Mouse (Mus musculus) pancreas, adult 10 weeks (tissue): Measurements from ENCODE around the gene Tmprss11c. TPM values are rescaled to one million over a fixed set of nuclear protein-coding genes. Genes with fewer than 3 reads are reported as not detected.

Experiments used
- polyA plus RNA-seq: library from polyadenylated mRNA; stranded (reverse); fragments of 350-450 nt; fragmentation: Illumina TruSeq; extraction: RNeasy Lipid Tissue Mini Kit (QIAGEN cat#74804); gene quantifications from one replicate; pipeline ENCODE4 v1.2.3, GENCODE M21; 2015; ENCODE audit warnings: low read depth, low replicate concordance; ENCODE audit not compliant: insufficient read depth

The Tmprss11c gene
- polyA plus RNA-seq, result not detected

DNA sequence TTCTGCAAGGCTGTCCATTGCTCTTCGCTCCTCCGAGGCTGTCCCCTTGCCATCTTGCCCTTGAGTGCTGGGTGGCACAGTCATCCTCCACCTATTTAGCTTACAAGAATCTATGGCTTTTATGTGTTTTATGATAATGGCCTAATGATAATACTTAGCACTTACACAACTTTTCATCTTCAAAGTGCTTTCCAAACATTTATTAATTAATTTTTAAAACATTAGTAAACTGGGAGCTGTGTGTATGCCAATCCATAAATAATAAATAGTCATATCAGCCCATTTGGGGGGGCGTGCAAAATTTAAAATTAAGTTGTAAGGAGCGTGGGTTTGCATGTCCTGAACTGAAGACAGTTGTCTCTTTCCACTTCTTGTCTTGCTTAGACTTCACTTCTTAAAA, at the start of gene Tmprss11c:
TSS of gene Tmprss11c (minus strand) at position 101 of the 400 bp plus-strand sequence.

DNA sequence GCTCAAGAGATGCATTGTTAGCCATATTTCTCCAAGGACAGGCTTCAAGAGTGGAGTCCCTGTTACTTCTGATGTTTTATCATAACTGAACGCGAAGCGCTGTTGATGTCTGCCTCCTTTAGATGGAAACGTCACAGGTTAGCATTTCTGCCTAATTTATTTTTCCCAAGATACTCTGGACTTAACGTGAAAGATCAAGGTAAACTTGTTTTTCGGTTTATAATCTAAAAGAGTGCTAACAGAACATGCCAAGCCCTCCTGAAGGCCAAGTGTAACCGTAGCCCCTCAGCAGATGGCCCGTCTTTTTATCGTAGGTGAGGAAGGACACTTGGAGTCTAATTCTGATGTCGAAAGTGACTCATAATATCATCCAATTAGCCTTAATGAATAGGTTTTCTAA, 91.3 kb downstream of the Tmprss11c start, which contains the start of gene Gnrhr:
TSS of gene Gnrhr (minus strand) at position 101 of the 400 bp plus-strand sequence.

Other genes with a start within 250 kb of the Tmprss11c start
- gene Cenpc1, start 223.7 kb downstream of the Tmprss11c start, polyA plus RNA-seq, result 3.9 TPM
- gene Stap1, start 217.6 kb downstream of the Tmprss11c start, polyA plus RNA-seq, result not detected
- gene Uba6, start 116.5 kb downstream of the Tmprss11c start, polyA plus RNA-seq, result 1.7 TPM
- gene Gnrhr, start 91.4 kb downstream of the Tmprss11c start, polyA plus RNA-seq, result not detected
- not detected for gene Tmprss11d, start 84.1 kb upstream of the Tmprss11c start, polyA plus RNA-seq
- not detected for gene Tmprss11a, start 179.7 kb upstream of the Tmprss11c start, polyA plus RNA-seq
- not detected for gene Tmprss11g, start 229.3 kb upstream of the Tmprss11c start, polyA plus RNA-seq